Mouse (Mus musculus): Measurements from ENCODE around the gene Flvcr2. TPM values are rescaled to one million over a fixed set of nuclear protein-coding genes. Genes with fewer than 3 reads are reported as not detected.

Flvcr2 gene
- polyA plus RNA-seq, 1 experiment from 2014 or later: 4.8 TPM

DNA sequence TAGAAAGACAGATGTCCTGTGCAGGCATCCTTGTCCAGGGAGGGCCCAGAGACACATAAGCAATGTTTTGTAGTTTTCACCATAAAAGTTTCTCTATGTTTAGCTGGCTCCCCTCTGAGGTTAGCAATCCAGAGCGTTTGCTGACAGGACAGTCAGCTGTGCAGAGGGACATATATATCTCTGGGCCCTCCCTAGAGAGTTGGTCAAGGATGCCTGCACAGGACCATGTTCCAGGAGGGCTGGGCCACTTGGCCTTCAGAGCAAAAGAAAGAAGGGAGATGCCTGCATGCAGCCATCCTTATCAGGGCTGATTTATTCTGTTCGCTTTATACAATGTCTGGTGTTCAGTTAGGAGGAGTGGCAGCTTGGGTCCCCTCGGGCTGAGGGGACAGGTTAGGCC, 10.1 kb downstream of the Flvcr2 start:
- no peak overlapping the region for H3K4me2 ChIP-seq (replicated peaks; ENCODE audit: low read depth)
- no peak overlapping the region for H3K4me3 ChIP-seq (ENCODE audit: low read depth, low read length)
- TF ChIP-seq CTCF (IDR thresholded peaks at IDR 0.05; ENCODE audit: low read depth): no peak
- no peak overlapping the region for H3K27ac ChIP-seq (replicated peaks)
- H3K9ac ChIP-seq (ENCODE audit: low read length): no peak overlapping the region
- no peaks in the 10 kb centered on the region for H3K4me1 ChIP-seq (replicated peaks; ENCODE audit: control insufficient read depth, insufficient read depth)
- no peaks in the 10 kb centered on the region for H3K9me3 ChIP-seq (ENCODE audit: control insufficient read depth, low read length)
- no peaks in the 10 kb centered on the region for H3K36me3 ChIP-seq (ENCODE audit: control insufficient read depth, insufficient read depth, low read length)
- no peak for ATAC-seq (ENCODE audit: low FRiP score, low TSS enrichment)
- WGBS: 73% methylated on average over 3 of the region's 3 CpGs
- DNase-seq (ENCODE audit: low spot score): no peak
- H3K27me3 ChIP-seq (ENCODE audit: control insufficient read depth, insufficient read depth, low read length): no peaks in the 10 kb centered on the region

DNA sequence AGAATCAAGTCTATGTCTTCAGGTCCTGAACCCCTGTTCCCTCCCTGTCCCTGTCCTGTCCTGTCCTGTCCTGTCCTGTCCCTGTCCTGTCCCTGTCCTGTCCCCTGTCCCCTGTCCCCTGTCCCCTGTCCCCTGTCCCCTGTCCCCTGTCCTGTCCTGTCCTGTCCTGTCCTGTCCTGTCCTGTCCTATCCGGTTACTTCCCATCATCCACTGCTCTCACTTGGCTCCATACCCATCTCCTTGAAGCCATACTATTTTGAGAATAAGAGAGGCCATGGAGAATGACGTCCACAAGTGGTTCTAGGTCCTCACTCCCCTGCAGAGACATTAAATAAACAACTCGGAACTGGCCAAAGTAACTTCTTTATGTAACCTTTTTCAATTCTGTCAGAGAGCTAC, 10.7 kb downstream of the Flvcr2 start:
- Histone ChIP-seq H3K27ac (replicated peaks) (no peak overlapping the region), H3K27me3 (ENCODE audit: control insufficient read depth, insufficient read depth, low read length) (no peaks in the 10 kb centered on the region), H3K4me3 (ENCODE audit: low read depth, low read length) (no peak overlapping the region), H3K4me2 (replicated peaks; ENCODE audit: low read depth) (no peak overlapping the region), H3K36me3 (ENCODE audit: control insufficient read depth, insufficient read depth, low read length) (no peaks in the 10 kb centered on the region), H3K9me3 (ENCODE audit: control insufficient read depth, low read length) (no peaks in the 10 kb centered on the region), H3K4me1 (replicated peaks; ENCODE audit: control insufficient read depth, insufficient read depth) (no peaks in the 10 kb centered on the region), H3K9ac (ENCODE audit: low read length) (no peak overlapping the region)
- no peak for TF ChIP-seq CTCF (IDR thresholded peaks at IDR 0.05; ENCODE audit: low read depth)
- TF ChIP-seq EP300 (optimal IDR thresholded peaks at IDR 0.05): no peak
- 63% methylated on average over 3 of the region's 3 CpGs for WGBS
- DNase-seq (ENCODE audit: low spot score) (no peak), ATAC-seq (ENCODE audit: low FRiP score, low TSS enrichment) (no peak)

DNA sequence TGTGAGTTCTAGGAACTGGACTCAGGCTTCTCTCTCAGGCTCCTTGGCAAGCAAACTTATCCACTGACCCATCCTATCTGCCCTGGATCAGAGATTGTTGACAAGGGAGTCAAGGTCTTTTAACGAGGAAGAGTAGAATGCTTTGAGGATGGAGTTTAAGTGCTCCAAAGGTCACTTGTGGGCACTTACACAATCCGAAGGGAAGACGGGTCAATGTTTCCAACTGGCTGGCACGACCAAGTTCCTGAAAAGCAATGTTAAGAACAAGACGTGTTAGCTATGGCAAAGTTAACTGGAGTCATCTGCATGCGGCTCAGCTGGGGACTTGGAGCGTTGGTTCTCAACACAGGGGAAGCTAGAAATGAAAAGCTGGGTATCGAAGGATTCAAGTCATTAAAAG, 12.4 kb downstream of the Flvcr2 start:
- Histone ChIP-seq H3K4me2 (replicated peaks; ENCODE audit: low read depth) (no peak overlapping the region), H3K4me1 (replicated peaks; ENCODE audit: control insufficient read depth, insufficient read depth) (no peaks in the 10 kb centered on the region), H3K27me3 (ENCODE audit: control insufficient read depth, insufficient read depth, low read length) (no peaks in the 10 kb centered on the region), H3K27ac (replicated peaks) (no peak overlapping the region), H3K9ac (ENCODE audit: low read length) (no peak overlapping the region), H3K36me3 (ENCODE audit: control insufficient read depth, insufficient read depth, low read length) (no peaks in the 10 kb centered on the region), H3K9me3 (ENCODE audit: control insufficient read depth, low read length) (no peaks in the 10 kb centered on the region), H3K4me3 (ENCODE audit: low read depth, low read length) (no peak overlapping the region)
- no peak for TF ChIP-seq EP300 (optimal IDR thresholded peaks at IDR 0.05)
- no peak for TF ChIP-seq CTCF (IDR thresholded peaks at IDR 0.05; ENCODE audit: low read depth)
- DNase-seq (ENCODE audit: low spot score) (no peak), ATAC-seq (ENCODE audit: low FRiP score, low TSS enrichment) (no peak)
- WGBS: 71% methylated on average over 8 of the region's 8 CpGs

DNA sequence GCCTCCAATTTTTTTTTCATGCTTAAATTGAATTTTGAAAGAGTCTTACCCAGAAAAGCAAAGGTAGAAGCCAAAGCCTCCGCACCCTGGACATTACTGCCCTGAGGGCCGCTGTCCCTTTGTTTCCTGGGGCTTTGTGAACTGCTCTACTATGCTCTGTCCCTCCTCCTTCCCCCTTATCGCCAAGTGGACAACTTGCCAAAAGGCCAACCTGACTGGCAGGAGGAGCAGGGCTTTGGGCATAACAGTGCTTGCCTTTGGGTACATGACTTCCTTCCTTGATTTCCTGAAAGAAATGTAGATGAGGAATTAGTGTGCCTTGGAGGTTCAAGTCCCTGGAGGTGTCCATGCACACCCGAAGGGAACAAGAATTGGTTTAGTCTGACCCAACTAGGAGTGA, 15.1 kb downstream of the Flvcr2 start:
- no peak overlapping the region for H3K27ac ChIP-seq (replicated peaks)
- WGBS: 84% methylated on average over 4 of the region's 4 CpGs
- no peaks in the 10 kb centered on the region for H3K4me1 ChIP-seq (replicated peaks; ENCODE audit: control insufficient read depth, insufficient read depth)
- H3K36me3 ChIP-seq (ENCODE audit: control insufficient read depth, insufficient read depth, low read length): no peaks in the 10 kb centered on the region
- no peaks in the 10 kb centered on the region for H3K27me3 ChIP-seq (ENCODE audit: control insufficient read depth, insufficient read depth, low read length)
- DNase-seq (ENCODE audit: low spot score): no peak
- ATAC-seq (ENCODE audit: low FRiP score, low TSS enrichment): no peak
- H3K9ac ChIP-seq (ENCODE audit: low read length): no peak overlapping the region
- TF ChIP-seq CTCF (IDR thresholded peaks at IDR 0.05; ENCODE audit: low read depth) (no peak), EP300 (optimal IDR thresholded peaks at IDR 0.05) (no peak)
- H3K4me2 ChIP-seq (replicated peaks; ENCODE audit: low read depth): no peak overlapping the region
- H3K4me3 ChIP-seq (ENCODE audit: low read depth, low read length): no peak overlapping the region
- no peaks in the 10 kb centered on the region for H3K9me3 ChIP-seq (ENCODE audit: control insufficient read depth, low read length)

DNA sequence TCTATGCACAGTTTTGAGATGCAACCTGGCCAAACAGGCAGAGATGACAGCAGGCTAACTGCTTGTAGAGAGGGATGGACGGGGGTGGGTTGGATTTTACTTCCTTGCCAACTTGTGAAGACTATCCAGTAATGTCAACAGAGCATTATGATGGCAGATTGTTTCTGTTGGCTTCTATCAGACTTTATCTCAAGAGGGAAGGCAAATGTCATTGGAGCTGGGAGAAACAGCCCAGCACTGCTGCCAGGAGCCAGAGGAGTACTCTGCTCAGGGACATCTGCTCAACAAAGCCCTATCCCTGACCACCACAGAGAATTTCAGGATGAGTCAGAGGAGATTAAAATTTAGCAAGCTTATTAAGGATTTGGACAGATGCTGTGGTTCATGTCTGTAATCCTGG, 18.3 kb downstream of the Flvcr2 start:
- Histone ChIP-seq H3K36me3 (ENCODE audit: control insufficient read depth, insufficient read depth, low read length) (no peaks in the 10 kb centered on the region), H3K4me2 (replicated peaks; ENCODE audit: low read depth) (no peak overlapping the region), H3K4me1 (replicated peaks; ENCODE audit: control insufficient read depth, insufficient read depth) (no peaks in the 10 kb centered on the region), H3K27ac (replicated peaks) (no peak overlapping the region), H3K27me3 (ENCODE audit: control insufficient read depth, insufficient read depth, low read length) (no peaks in the 10 kb centered on the region), H3K4me3 (ENCODE audit: low read depth, low read length) (no peak overlapping the region), H3K9ac (ENCODE audit: low read length) (no peak overlapping the region), H3K9me3 (ENCODE audit: control insufficient read depth, low read length) (no peaks in the 10 kb centered on the region)
- ATAC-seq (ENCODE audit: low FRiP score, low TSS enrichment) (no peak), DNase-seq (ENCODE audit: low spot score) (no peak)
- WGBS: 48% methylated on average over 1 of the region's 1 CpGs
- no peak for TF ChIP-seq CTCF (IDR thresholded peaks at IDR 0.05; ENCODE audit: low read depth)
- TF ChIP-seq EP300 (optimal IDR thresholded peaks at IDR 0.05): no peak

DNA sequence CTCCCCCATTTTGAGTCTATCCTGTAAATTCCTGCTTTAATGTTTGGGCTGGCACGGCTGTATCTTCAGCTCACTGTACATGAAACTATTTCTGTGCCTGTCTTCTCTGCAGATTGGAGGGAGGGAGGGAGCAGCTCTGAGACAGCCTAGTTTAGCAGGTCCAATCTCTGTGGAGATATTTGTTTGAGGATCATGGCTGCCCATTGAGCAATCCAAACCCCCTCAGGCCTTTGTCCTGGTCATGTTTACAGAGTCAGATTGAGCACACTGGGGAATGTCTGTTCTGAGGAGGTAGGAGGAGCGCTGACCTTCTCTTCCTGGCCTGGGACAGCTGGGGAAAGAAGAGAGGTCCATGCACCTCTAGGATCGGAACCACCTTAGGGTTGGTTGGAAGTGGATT, 19.9 kb downstream of the Flvcr2 start:
- H3K27me3 ChIP-seq (ENCODE audit: control insufficient read depth, insufficient read depth, low read length): no peaks in the 10 kb centered on the region

More for the DNA sequence above, 19.9 kb downstream of the Flvcr2 start:
- Histone ChIP-seq H3K9me3 (ENCODE audit: control insufficient read depth, low read length) (no peaks in the 10 kb centered on the region), H3K4me2 (replicated peaks; ENCODE audit: low read depth) (no peak overlapping the region), H3K4me3 (ENCODE audit: low read depth, low read length) (no peak overlapping the region), H3K4me1 (replicated peaks; ENCODE audit: control insufficient read depth, insufficient read depth) (no peaks in the 10 kb centered on the region), H3K36me3 (ENCODE audit: control insufficient read depth, insufficient read depth, low read length) (no peaks in the 10 kb centered on the region), H3K9ac (ENCODE audit: low read length) (no peak overlapping the region), H3K27ac (replicated peaks) (no peak overlapping the region)
- WGBS: 58% methylated on average over 3 of the region's 3 CpGs
- DNase-seq (ENCODE audit: low spot score) (no peak), ATAC-seq (ENCODE audit: low FRiP score, low TSS enrichment) (no peak)
- no peak for TF ChIP-seq EP300 (optimal IDR thresholded peaks at IDR 0.05)
- TF ChIP-seq CTCF (IDR thresholded peaks at IDR 0.05; ENCODE audit: low read depth): no peak

Data from stomach, postnatal 0 days (tissue).